Mouse (Mus musculus): Measurements from ENCODE around the gene Fbxl2. TPM values are rescaled to one million over a fixed set of nuclear protein-coding genes. Genes with fewer than 3 reads are reported as not detected.

The Fbxl2 gene
- total RNA-seq, 1 experiment = 4.4 TPM

- Histone ChIP-seq H3K36me3 (ENCODE audit: control insufficient read depth, insufficient read depth, low read length, poor library complexity, severe bottlenecking) (no peaks in the 10 kb centered on the region), H3K4me1 (ENCODE audit: control insufficient read depth in 2 of 2, insufficient read depth in 2 of 2, low read length in 2 of 2, poor library complexity in 1 of 2) (peaks cover 16 to 17% of the 10 kb centered on the region in 2 experiments), H3K4me3 (ENCODE audit: insufficient read depth in 1 of 2, low read depth in 1 of 2, low read length in 2 of 2, poor library complexity in 1 of 2, severe bottlenecking in 1 of 2) (no peak overlapping the region), H3K9ac (ENCODE audit: insufficient read depth, low read depth, low read length, poor library complexity, severe bottlenecking) (no peak overlapping the region), H3K9me3 (ENCODE audit: control insufficient read depth, insufficient read depth, low read depth, low read length) (no peaks in the 10 kb centered on the region), H3K27ac (ENCODE audit: insufficient read depth, low read depth, low read length, poor library complexity, severe bottlenecking) (no peak overlapping the region)
- no peak for DNase-seq (ENCODE audit: low read depth, low spot score)
- in situ Hi-C loops (cut with MboI; ENCODE audit: low sequenced_read_pairs in 2 of 2, unreplicated experiment in 2 of 2) = no loop called here
- TF ChIP-seq ZNF384 (IDR thresholded peaks at IDR 0.05; ENCODE audit: low read depth, low read length) (peak; percentile 85), MAFK (IDR thresholded peaks at IDR 0.05; ENCODE audit: insufficient read depth, low read depth, low read length) (no peak), ZC3H11A (IDR thresholded peaks at IDR 0.05; ENCODE audit: borderline replicate concordance, low read depth, low read length) (no peak)
Measured at GRCm38 (mm10) chr9:114086422-114086821, 40.4 kb upstream of the Fbxl2 start.

DNA sequence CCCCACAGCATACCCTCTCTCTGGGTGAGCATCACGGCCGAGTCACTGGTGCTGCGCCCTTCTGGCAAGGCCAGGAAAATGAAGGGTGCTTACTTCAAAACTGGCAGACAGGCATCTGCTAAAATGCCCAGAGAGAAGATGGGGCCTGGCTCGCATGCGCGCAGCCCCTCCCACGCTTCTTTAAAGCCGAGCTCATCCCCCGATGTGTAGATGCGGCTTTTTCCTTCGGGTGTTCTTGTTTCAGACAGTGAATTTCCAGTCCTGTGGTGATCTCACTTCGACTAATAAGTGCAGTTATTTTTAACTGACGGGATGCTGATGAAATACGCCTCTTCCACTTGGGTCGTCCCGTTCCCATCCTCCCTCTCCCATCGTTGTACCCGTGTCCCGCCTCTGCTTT, 27.7 kb upstream of the Fbxl2 start:
- no peak overlapping the region for H3K9ac ChIP-seq (ENCODE audit: insufficient read depth, low read depth, low read length, poor library complexity, severe bottlenecking)
- peaks cover 2% of the 10 kb centered on the region in 2 experiments; a peak in 1 of 4 replicates for H3K4me1 ChIP-seq (ENCODE audit: control insufficient read depth in 2 of 2, insufficient read depth in 2 of 2, low read length in 2 of 2, poor library complexity in 1 of 2)
- no peaks in the 10 kb centered on the region for H3K36me3 ChIP-seq (ENCODE audit: control insufficient read depth, insufficient read depth, low read length, poor library complexity, severe bottlenecking)
- no peaks in the 10 kb centered on the region for H3K9me3 ChIP-seq (ENCODE audit: control insufficient read depth, insufficient read depth, low read depth, low read length)
- TF ChIP-seq MAFK (IDR thresholded peaks at IDR 0.05; ENCODE audit: insufficient read depth, low read depth, low read length) (no peak), ZNF384 (IDR thresholded peaks at IDR 0.05; ENCODE audit: low read depth, low read length) (no peak), ZC3H11A (IDR thresholded peaks at IDR 0.05; ENCODE audit: borderline replicate concordance, low read depth, low read length) (no peak), CHD2 (IDR thresholded peaks at IDR 0.05; ENCODE audit: low read depth, low read length) (no peak), HCFC1 (IDR thresholded peaks at IDR 0.05; ENCODE audit: borderline replicate concordance, insufficient read depth, low read length) (no peak)
- in situ Hi-C loops (cut with MboI; ENCODE audit: low sequenced_read_pairs in 2 of 2, unreplicated experiment in 2 of 2) = no loop called here
- DNase-seq (ENCODE audit: low read depth, low spot score) = no peak
- H3K4me3 ChIP-seq (ENCODE audit: insufficient read depth in 1 of 2, low read depth in 1 of 2, low read length in 2 of 2, poor library complexity in 1 of 2, severe bottlenecking in 1 of 2) = no peak overlapping the region
- H3K27ac ChIP-seq (ENCODE audit: insufficient read depth, low read depth, low read length, poor library complexity, severe bottlenecking) = no peak overlapping the region

- Histone ChIP-seq H3K36me3 (ENCODE audit: control insufficient read depth, insufficient read depth, low read length, poor library complexity, severe bottlenecking) (no peaks in the 10 kb centered on the region), H3K9ac (ENCODE audit: insufficient read depth, low read depth, low read length, poor library complexity, severe bottlenecking) (no peak overlapping the region), H3K9me3 (ENCODE audit: control insufficient read depth, insufficient read depth, low read depth, low read length) (no peaks in the 10 kb centered on the region), H3K4me1 (ENCODE audit: control insufficient read depth in 2 of 2, insufficient read depth in 2 of 2, low read length in 2 of 2, poor library complexity in 1 of 2) (peaks cover 2% of the 10 kb centered on the region in 2 experiments; a peak in 1 of 4 replicates), H3K27ac (ENCODE audit: insufficient read depth, low read depth, low read length, poor library complexity, severe bottlenecking) (no peak overlapping the region), H3K4me3 (ENCODE audit: insufficient read depth in 1 of 2, low read depth in 1 of 2, low read length in 2 of 2, poor library complexity in 1 of 2, severe bottlenecking in 1 of 2) (no peak overlapping the region)
- no peak for DNase-seq (ENCODE audit: low read depth, low spot score)
- in situ Hi-C loops (cut with MboI; ENCODE audit: low sequenced_read_pairs in 2 of 2, unreplicated experiment in 2 of 2) = no loop called here
- no peak for TF ChIP-seq MAFK (IDR thresholded peaks at IDR 0.05; ENCODE audit: insufficient read depth, low read depth, low read length)
- no peak for TF ChIP-seq HCFC1 (IDR thresholded peaks at IDR 0.05; ENCODE audit: borderline replicate concordance, insufficient read depth, low read length)
- TF ChIP-seq CHD2 (IDR thresholded peaks at IDR 0.05; ENCODE audit: low read depth, low read length) = no peak
- no peak for TF ChIP-seq ZNF384 (IDR thresholded peaks at IDR 0.05; ENCODE audit: low read depth, low read length)
- no peak for TF ChIP-seq ZC3H11A (IDR thresholded peaks at IDR 0.05; ENCODE audit: borderline replicate concordance, low read depth, low read length)
Measured at GRCm38 (mm10) chr9:114069372-114069771, 23.4 kb upstream of the Fbxl2 start.

DNA sequence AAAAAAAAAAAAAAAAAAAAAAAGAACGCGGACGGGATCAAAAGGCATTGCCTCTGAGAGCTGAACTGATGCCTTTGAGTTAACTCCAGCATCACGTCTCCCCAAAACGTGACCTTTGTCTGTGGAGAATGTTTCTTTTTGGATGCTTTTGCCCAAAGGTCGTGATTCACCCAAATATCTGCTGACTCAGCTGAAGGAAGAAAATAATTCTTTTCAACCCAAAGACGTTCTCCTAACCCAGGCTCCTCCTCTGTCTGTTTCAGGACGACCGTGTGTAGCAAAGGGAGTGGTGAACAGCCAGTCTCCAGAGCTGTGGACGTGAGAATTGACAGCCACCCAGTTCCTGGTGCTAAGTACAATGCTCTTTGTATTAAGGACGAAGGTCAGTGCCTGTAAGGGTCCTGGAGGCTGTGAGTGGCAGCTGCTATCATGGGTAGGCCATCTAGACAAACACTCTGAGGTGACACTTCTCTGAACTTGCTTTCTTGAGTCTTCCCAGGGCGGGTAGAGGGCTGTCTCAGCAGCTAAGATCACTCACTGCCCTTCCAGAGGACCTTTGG, 22.6 kb upstream of the Fbxl2 start:
- no peak for DNase-seq (ENCODE audit: low read depth, low spot score)
- Histone ChIP-seq H3K9ac (ENCODE audit: insufficient read depth, low read depth, low read length, poor library complexity, severe bottlenecking) (no peak overlapping the region), H3K27ac (ENCODE audit: insufficient read depth, low read depth, low read length, poor library complexity, severe bottlenecking) (no peak overlapping the region), H3K36me3 (ENCODE audit: control insufficient read depth, insufficient read depth, low read length, poor library complexity, severe bottlenecking) (no peaks in the 10 kb centered on the region), H3K9me3 (ENCODE audit: control insufficient read depth, insufficient read depth, low read depth, low read length) (no peaks in the 10 kb centered on the region), H3K4me3 (ENCODE audit: insufficient read depth in 1 of 2, low read depth in 1 of 2, low read length in 2 of 2, poor library complexity in 1 of 2, severe bottlenecking in 1 of 2) (no peak overlapping the region), H3K4me1 (ENCODE audit: control insufficient read depth in 2 of 2, insufficient read depth in 2 of 2, low read length in 2 of 2, poor library complexity in 1 of 2) (peaks cover 0 to 2% of the 10 kb centered on the region in 2 experiments; a peak in 1 of 4 replicates)
- in situ Hi-C loops (cut with MboI; ENCODE audit: low sequenced_read_pairs in 2 of 2, unreplicated experiment in 2 of 2) = no loop called here
- TF ChIP-seq CHD2 (IDR thresholded peaks at IDR 0.05; ENCODE audit: low read depth, low read length) (no peak), MAFK (IDR thresholded peaks at IDR 0.05; ENCODE audit: insufficient read depth, low read depth, low read length) (peak; percentile 87)

Data from ES-E14 (cell line).